Mouse (Mus musculus) myocyte (in vitro differentiated cells): ENCODE results near the gene Cgn.

Experiments
- CEBPB ChIP-seq: IDR thresholded peaks from 2 replicates; pipeline ENCODE4 v1.6.1; 2011; ENCODE audit warnings: mild to moderate bottlenecking, moderate library complexity; ENCODE audit not compliant: poor library complexity, insufficient read depth, severe bottlenecking
- E2F4 ChIP-seq: IDR thresholded peaks from one replicate; pipeline ENCODE4 v1.6.1; 2011; ENCODE audit warnings: mild to moderate bottlenecking, control low read depth, moderate library complexity; ENCODE audit not compliant: insufficient read depth
- MAX ChIP-seq: IDR thresholded peaks from one replicate; pipeline ENCODE4 v1.6.1; 2011; ENCODE audit warnings: low read depth, mild to moderate bottlenecking, control low read depth
- MYOD1 ChIP-seq, 3 experiments: IDR thresholded peaks; one replicate each; pipeline ENCODE4 v1.6.1; 2011; ENCODE audit warnings: control low read depth in 2 of 3, low read depth in 2 of 3, mild to moderate bottlenecking in 2 of 3, moderate library complexity in 1 of 3; ENCODE audit not compliant: insufficient read length in 2 of 3, control insufficient read depth in 1 of 3
- MYOG ChIP-seq, 3 experiments: IDR thresholded peaks; one replicate each; pipeline ENCODE4 v1.6.1; 2011; ENCODE audit warnings: control low read depth in 2 of 3, low read depth in 2 of 3, mild to moderate bottlenecking in 2 of 3; ENCODE audit not compliant: insufficient read length in 2 of 3, control insufficient read depth in 1 of 3, insufficient read depth in 1 of 3
- POLR2A ChIP-seq: IDR thresholded peaks from one replicate; pipeline ENCODE4 v1.6.1; 2011; ENCODE audit warnings: low read depth, mild to moderate bottlenecking, control low read depth, moderate library complexity; ENCODE audit not compliant: insufficient read length
- POLR2AphosphoS2 ChIP-seq: IDR thresholded peaks from one replicate; pipeline ENCODE4 v1.6.1; 2011; ENCODE audit warnings: low read depth, control low read depth; ENCODE audit not compliant: insufficient read length
- SRF ChIP-seq: IDR thresholded peaks from one replicate; pipeline ENCODE4 v1.6.1; 2011; ENCODE audit warnings: low read depth; ENCODE audit not compliant: control insufficient read depth, insufficient read length
- TCF12 ChIP-seq: IDR thresholded peaks from one replicate; pipeline ENCODE4 v1.6.1; 2011; ENCODE audit warnings: mild to moderate bottlenecking, control low read depth; ENCODE audit not compliant: poor library complexity, insufficient read depth, severe bottlenecking
- TCF3 ChIP-seq: IDR thresholded peaks from one replicate; pipeline ENCODE4 v1.6.1; 2011; ENCODE audit warnings: low read depth, control low read depth; ENCODE audit not compliant: insufficient read length
- USF1 ChIP-seq: IDR thresholded peaks from one replicate; pipeline ENCODE4 v1.6.1; 2011; ENCODE audit warnings: low read depth, mild to moderate bottlenecking, control low read depth, moderate library complexity

DNA sequence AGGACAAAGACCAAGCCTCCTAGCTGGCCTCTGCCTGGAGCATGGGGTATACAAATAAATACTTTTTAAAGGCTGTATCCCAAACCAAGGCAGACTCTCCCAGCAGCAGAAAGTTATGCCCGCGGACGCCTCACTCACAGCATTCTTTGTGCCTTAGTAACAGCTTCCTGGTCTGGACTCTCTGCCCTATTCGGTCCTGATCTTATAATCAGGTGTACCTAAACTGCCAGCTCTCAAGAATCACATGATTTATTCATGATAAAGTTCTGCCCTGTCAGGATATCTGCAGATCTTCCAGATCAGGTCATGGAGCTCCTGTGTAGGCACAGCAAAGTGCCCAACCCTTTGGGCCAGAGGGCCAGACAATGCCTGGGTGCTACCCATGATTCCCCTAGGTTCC, 3.4 kb downstream of the Cgn start:
- TF ChIP-seq POLR2A = no peak
- no peak for TF ChIP-seq TCF12
- no peak for TF ChIP-seq USF1
- TF ChIP-seq POLR2AphosphoS2 = no peak
- no peak for TF ChIP-seq E2F4
- TF ChIP-seq MYOD1 (IDR thresholded peaks at IDR 0.05; ENCODE audit: control insufficient read depth in 1 of 3, insufficient read length in 2 of 3, low read depth in 2 of 3) = no peak
- no peak for TF ChIP-seq TCF3
- no peak for TF ChIP-seq MYOG (IDR thresholded peaks at IDR 0.05; ENCODE audit: control insufficient read depth in 1 of 3, insufficient read depth in 1 of 3, insufficient read length in 2 of 3, low read depth in 2 of 3)
- no peak for TF ChIP-seq MAX
- TF ChIP-seq CEBPB = no peak
- TF ChIP-seq SRF = no peak
